Mouse (Mus musculus) adrenal gland, postnatal 36 days (tissue): ENCODE measurements around the gene Nudt14. TPM values are rescaled to one million over a fixed set of nuclear protein-coding genes. Genes with fewer than 3 reads are reported as not detected.

Source experiments
- DNase-seq, 2 experiments: peaks; one replicate each; pipeline ENCODE4 v3.0.0; 2021; ENCODE audit warnings: mixed read lengths in 1 of 2
- total RNA-seq, 2 experiments: library from RNA; stranded (reverse); gene quantifications; 2 replicates each; pipeline ENCODE4 v1.2.3; 2021

Gene Nudt14
- total RNA-seq, 2 experiments from 2014 or later: 26.5 to 34.7 TPM

DNA sequence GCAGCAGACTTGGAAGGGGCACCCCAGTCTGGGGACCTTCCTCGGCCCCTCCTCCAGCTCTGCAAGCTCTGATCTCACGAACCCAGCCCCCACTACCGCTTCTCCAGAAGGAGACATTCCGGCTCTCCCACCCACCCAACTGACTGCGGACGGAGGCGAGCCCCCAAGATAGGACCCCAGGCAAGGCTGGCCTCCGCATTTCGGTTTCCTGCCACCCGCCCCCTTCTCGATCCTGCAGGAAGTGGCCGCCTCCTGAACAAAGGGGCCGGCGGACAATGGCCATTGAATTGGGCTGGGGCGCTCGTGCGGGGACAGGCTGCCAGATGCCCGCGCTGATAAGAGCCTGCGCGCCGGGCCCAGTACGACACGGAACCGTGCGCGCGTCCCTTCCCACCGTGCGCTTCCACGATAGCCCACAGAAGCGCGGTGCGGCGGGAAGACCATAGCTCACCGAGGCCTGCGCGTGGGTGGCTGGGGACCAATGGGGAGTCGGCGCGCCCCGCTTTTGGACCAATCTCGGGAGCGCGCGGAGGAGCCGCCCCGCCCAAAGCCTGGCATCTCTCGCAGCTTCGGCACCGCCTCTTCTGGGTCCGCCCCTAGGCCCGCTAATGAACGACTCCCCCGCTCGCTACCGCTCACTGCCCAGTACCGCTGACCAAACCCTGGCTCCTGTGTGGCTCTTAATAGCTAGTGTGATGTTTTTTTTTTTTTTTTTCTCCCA lies 8.3 kb upstream of the Nudt14 start:
- DNase-seq: peak; percentile 94 to 96

DNA sequence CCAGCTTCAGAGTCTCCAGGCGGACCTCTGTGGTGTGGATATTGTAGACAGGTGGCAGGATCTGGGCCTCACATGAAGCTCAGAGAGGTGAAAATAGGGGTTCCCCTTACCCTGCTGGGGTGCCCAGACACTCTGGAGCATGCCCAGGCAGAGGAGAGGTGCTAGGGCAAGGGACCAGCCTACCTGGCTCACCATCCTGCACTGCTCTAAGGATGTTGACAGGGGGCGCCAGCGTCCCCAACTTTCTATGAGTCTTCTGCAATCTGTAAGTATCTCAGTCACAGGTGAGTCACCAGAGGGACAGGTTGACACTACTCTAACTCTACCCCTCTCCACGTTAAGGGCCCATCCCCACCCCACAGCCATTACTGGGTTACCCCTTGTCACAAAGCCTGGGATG lies 5.4 kb upstream of the Nudt14 start:
- peak; percentile 40 to 43 for DNase-seq

DNA sequence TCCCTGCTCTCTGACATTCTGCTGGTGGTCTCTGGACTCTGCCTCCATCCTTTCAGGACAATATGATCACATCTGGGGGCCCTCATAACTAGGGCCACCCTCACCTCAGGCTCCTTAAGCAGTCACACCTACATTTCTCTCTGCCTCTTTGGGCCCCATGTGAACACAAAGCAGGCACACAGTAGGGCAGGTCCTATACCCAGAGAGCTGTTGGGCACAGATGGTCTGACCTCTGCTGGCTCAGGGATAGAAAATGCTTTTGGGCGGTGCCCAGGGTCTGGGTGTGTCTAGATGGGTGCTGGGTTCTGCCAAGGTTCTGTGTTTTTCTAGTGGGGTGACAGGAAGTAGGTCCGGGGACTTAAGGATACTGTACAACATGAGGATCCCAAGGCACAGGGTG lies 1.7 kb upstream of the Nudt14 start:
- no peak for DNase-seq

DNA sequence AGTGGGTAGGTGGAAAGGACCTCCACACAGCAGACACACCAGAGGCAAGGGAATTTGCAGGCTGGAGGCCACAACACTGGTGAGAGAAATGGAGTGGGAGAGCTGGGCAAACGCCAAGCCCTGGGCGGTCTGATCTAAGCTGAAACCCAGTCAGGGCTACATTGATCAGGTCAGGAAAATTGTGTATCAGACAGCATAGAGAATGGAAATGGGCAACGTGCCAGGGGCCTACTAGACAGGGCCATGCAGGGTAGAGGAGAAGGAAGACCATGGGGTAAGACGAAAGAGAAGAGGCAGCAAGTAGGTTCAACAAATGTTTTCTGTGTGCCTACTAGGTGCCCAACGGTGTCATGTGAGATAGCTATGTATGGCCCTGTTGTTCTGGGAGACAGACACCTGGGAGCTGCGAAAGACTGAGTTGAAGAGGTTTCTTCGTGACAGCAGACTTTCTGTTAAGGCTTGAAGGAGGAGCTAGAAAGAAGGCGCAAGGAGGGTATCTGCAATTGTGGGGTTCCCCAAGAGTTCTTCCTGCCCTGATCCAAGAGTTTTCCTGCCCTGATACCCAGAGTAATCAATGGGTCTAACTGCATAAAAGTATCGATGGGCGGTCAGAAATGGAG lies 658 bp downstream of the Nudt14 start:
- DNase-seq: peak in 1 of 2 experiments; percentile 25

DNA sequence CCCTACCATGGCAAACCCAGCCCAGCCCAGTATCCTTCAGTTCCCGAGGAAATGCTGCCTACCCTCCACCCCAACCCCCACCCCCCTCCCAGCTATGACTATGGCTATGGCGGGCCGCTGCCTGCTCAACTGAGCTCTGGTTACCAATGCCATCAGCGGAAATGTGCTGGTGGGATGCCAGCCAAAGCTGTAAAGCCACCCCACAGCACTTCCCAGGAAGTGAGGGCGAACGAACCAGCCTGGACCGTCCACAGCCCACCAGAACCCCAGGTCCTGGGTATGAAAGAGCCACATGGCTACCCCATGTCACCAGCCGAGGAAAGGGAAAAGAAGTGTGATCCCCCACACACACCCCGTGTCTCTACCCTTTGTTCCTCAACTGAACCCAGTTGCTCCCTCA lies 1.2 kb downstream of the Nudt14 start:
- no peak for DNase-seq

DNA sequence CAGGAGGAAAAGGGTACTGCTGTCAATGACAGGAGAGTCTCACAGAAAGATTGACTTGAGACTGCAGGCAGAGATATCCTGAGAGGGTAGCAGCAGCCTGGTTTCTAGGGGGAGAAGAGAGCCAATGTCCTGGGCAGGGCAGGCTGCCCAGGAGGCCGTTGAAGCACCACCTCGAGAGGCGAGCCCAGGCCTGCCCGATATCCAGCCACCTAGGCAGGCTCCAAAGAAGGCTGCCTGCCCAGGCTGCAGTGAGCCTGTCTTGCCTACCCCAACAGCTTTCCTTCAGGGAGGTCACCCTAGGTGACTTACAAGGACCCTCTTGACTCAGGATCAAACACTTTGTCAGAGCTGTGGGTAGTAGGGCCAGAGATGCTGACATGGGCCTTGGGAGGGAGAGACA lies 1.7 kb downstream of the Nudt14 start:
- DNase-seq: no peak

DNA sequence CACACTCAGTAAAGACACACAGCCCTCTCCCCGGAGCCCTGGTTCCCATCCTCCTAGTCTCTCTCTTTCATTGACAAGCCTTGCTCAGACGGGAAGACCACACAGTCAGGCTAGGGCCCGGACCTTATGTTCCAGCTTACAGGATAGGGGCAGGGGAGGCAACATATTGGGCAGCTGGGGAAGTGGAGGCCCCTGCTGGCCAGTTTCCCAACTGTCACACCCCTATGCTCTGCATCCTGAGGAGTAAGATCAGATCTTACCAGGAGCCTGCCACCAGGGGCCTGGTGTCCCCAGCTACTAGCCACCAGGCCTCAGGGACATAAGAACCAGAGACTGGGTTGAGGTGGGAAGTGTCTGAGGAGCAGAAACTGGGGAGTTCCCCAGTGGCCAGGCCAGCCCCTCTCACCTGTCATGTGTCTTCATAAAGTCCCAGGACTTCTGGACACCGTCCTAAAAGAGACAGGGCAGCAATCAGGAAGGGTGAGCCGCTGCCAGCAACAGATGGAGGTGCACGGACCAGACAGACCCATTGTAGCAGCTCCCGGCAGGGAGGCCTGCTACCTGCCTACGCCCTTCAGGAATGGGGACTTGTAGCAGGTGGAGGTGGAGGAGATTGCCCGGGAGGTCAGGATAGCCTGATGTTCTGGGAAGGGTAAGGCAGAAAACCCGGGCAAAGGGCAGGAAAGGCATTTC lies 2.9 kb downstream of the Nudt14 start:
- DNase-seq: no peak

DNA sequence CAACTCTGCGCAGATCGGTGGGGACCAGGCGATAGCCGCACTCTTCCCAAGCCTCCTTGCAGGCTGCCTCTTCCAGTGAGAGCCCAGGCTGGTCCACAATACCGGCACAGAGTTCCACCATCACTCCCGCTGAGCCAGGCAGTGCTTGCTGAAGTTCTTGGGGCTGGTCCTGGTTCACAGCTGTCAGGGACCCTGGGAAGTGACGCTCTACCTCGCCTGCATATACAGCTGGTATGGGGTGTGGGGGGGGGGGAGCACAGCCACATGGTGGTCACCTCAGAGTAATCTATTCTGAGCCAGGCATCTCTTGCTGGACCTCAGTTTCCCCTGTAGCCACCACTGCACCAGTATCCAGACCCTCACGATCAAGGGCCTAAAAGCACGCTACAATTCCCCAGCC lies 3.6 kb downstream of the Nudt14 start:
- DNase-seq: no peak

DNA sequence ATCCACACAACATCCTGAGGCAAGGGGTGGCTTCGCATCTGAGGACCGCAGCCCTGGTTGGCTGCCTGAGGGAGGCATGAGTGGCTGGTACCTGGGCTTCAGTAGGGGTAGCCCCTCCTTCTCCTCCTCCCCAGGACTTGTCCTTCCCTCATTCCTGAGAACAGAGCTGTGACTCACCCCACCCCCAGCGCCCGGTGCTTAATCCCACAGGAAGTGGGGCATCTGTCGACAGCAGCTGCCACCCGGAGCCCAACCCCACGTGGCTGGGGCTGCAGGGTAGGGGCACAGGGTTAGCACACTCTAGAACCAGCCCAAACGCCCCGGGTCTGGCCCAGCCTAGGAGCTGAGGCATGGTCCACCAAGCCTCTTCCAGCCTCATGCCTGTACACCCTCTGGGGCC lies 4.0 kb downstream of the Nudt14 start:
- no peak for DNase-seq

DNA sequence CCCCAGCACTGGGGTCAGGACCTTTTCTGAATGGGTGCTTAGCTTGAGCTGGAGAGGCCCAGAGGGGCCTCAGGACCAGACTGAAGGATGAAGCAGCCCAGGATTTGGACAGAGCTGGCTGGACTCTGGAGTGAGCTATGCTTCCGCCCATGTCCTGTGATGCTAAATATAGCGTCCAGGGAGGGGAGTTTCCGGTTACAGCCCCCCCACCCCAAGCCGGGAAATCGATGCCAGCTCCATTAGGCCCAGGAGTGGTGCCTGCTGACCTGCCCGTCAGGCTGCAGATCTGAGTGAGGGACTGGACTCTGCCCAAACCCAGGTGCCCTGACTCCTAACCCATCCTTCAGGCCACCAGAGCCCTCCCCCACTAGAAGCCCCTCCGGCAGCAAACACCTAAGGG lies 9.3 kb downstream of the Nudt14 start:
- no peak for DNase-seq

DNA sequence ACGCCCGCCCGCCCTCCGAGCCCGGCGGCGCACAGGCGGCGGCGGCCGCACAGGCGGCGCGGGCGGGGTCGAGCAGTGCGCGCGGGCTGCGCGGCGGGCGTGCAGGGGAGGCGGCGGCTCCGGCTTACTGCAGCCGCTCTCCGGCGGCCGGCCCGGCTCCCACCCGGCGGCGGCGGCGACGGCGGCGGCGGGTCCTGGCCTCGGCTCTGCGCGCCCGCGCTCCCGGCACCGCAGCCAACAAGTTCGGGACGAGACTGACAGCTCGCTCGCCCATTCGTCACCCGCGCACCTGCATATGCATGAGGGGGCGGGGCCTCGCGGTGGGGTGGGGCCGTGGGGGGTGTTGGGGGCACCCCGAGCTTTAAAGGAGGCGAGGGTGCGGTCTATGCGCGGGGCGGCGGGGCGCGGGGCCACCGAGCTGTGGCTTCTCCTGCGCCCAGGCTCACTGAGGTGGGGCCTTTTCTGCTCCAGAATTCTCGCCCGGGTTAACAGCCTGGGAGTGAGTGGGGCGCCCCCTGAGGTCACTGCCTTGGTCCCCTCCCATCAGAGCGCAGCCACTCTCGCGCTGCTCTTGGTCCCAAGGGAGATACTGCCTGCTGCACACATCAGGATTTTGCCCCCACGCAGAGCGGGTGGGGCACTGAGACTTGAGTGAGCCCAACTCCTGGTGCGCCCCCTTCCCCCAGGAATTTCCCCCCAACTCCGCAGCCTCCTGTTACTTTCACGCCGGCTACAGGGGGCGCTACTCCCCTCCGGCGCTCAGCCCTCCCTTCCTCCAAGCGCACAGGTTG lies 12.2 kb downstream of the Nudt14 start, which contains the start of gene Jag2:
Jag2 (minus strand) TSS at position 215 of the 791 bp plus-strand sequence.
- peak; percentile 37 to 54 for DNase-seq

DNA sequence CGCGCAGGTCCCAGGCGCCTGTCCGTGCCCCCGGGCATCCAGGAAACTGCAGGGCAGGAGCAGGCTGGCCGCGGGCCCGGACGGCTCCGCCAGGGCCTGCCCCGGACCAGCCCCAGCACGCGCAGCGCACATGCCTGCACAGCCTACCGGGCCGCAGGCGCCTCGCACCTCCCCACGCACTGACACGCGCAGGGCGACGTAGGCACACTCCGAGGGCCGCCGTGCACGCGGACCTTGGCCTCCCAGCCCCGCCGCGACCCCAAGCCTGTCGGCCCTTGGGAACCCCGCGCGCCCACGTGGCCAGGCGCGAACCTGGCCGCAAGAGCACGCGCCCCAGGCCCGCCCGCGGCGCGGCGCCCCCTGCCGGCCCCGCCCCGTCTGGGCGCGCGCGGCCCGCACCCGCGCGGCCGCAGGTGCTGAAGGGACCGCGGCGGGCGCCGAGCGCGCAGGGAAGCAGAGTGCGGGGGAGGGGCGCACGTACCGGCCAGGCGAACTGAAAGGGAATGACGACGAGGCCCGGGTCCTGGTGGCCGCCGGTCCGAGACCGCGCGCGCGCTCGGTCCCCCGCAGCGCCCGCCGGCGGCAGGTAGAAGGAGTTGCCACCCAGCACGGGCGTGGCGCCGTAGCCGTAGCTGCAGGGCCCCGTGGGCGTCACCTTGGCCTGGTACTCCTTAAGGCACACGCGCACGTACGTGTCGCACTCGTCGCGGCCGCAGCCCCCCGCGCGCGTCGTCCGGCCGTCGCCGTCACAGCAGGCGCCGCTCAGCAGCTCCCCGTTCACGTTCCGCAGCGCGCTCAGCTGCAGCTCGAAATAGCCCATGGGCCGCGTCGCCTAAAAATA lies 13.3 kb downstream of the Nudt14 start:
- no peak for DNase-seq

DNA sequence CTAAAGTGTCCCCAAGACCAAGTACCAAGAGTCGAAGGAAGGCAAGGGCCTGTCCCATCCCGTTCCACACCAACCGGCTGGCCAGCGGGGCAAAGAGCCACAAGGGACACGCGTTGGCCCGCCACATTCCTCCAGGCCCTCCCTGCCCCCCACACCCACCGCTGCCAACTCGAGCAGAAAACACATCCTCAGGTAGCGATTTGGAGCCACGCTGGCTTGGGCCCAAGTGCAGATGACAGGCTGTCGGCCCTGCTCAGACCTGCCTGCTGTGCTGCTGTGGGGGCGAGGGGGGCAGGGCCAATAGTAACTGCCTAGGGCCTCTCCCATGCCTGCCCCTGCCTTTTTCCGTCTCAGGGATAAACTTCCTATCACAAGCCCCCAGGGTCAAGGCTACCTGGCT lies 14.7 kb downstream of the Nudt14 start:
- no peak for DNase-seq

DNA sequence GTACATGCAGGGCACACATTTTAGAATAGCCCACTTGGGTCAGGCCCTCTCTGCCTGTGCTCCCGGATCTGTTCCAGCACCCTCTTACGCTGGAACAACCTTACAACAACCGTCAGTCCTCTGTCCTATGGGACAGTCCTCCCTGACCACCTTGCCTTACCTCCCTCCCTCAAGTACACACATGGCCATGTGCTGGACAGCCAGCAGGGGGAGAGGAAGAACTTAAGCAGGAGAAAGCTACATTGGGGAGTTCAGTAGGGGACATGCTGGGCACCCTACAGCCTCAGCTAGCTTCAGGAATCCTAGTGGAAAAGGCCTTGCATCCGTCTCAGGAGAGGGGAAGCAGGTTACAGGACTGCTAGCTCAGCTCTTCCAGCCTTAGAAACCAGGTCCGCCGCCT lies 16.0 kb downstream of the Nudt14 start:
- no peak for DNase-seq

DNA sequence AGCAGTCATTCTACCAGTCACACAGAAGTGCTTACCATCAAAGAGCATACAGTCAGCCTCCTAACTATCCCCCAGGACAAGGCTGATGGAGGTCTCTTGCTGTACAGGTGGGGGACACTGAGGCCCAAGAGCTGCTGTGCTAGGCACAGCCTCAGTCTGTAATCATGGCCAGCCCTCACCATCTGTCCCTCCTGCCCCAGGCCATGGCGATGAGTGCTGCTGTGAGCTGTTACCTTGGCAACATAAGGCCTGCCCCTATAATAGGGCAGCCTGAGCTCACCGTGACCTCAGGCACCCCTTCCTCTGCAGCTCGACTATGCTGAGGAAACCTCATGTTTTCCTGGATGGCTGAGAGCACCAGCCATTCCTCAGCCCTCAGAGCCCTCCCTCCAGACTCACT lies 19.4 kb downstream of the Nudt14 start:
- DNase-seq: no peak

DNA sequence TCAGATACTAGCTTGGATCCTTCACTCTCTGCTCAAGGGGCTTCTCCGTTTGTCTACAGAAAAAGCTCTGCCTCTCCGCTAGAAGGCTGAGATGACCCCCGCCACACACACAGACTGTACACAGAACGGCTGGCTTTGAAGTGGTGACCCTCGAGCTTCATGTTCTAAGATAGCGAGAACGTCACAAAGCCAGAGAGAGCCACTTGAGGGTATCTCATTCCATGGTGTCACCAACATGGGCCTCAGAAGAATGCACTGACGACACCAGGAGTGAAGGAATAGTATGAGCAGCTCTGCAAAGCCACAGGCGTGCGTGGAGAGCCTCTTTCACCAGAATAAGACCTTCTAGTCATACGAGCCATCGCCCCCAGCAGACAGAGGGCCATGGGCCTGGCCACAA lies 20.4 kb downstream of the Nudt14 start:
- DNase-seq: no peak

DNA sequence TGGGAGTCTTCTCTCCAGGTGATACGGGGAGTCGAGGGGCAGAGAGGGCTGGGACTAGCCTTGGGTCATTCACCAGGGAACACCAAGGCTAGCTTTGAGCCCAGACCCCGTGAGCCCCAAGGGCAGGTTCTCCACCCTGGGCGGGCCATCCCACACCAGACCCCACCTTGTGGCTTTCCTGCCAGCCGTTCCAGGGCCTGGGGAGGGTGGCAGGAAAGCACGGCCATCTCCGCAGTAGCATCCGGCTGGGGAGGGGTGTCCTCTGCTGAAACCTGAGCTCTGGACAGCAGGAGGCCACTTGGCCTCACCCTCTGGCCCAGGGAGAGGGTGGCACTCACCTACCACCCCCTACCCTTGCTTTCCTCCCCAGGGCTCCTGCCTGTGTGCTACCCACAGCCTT lies 24.0 kb downstream of the Nudt14 start:
- DNase-seq: no peak

DNA sequence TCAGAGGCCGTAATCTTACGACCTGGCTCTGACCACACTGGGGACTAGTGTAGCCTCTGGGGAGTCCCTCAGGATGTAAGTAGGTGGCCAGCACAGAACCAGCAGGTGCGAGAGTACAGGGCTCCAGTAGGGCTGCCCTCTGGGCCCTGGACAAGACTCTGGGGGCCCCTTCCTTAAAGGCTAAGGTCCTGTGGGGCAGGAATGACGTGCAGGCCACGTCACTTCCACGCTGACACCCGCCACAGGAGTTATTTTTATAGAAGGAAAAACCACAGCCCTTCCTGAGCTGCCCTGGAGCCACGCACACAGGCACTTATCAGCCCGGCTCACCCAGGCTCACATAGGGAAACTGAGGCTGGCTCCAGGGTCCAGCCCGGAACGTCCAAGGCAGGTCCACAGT lies 24.4 kb downstream of the Nudt14 start:
- DNase-seq: no peak

DNA sequence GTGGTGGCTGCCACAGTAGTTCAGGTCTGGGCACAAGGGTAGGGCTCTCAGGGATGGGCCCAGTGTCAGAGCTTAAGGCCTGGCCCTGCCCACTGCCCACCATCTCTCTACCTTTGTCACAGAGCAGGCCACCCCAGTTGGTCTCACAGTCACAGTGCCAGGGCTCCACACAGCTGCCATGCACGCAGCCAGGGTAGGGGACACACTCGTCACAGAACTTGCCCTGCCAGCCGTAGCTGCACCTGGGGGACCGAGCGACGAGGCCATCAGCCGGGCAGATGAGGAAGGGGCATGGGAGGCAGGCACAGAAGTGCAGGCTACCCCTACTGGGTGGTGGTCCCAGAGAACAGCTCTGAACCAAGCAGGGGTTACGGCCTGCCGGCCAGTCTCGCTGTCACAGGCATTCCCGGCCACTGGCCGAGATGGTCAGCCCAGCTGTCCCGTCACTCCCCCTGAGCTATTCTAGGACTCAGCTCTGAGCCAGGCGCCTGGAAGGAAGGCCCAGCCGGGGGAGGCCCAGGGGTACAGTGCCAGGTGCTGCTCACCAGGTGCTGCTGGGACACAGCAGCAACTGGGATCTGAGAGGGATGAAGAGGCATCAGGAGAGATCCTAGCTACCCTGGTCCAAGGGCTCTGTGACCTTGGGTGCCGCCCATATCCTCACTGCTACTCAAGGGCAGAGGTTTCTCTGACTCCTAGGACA lies 25.1 kb downstream of the Nudt14 start:
- DNase-seq: peak in 1 of 2 experiments; percentile 30

DNA sequence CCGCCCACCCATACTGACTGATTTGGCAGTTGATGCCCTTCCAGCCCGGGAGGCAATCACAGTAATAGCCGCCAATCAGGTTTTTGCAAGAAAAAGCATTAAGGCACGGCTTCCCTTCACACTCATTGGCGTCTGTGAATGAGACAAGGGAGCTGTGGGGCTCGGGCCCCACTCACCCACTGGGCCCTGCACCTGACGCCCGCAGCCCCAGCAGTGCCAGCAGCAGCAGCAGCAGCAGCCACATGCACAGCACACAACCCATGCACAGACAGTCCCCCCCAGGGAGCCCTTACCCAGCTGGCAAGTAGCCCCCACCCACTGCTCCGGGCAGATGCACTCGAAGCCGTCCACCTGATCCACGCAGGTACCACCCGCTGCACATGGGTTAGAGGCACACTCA lies 26.3 kb downstream of the Nudt14 start:
- no peak for DNase-seq

DNA sequence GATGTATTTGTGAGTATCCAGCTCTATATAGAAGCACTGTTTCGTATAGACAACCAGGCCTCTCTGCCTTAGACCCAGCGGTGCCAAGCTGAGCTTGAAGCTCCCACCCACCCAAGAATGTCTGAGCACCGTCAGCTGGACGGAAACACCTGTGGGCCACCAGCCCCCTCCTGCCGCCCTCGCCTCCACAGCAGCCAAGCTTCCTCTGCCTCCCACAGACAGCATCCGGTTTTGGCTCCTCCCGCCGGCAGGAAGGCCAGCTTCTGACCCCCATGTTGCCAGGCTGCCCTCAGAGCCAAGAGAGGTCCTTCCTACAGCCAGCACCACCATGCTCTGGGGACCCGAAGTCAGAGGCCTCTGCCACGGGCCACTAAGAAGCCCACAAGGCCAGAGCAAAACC lies 27.4 kb downstream of the Nudt14 start:
- peak; percentile 49 to 55 for DNase-seq
